Mouse (Mus musculus) retina, adult 2 months (tissue): ENCODE results near the gene Itga1.

Source experiments
- DNase-seq: peaks from one replicate; pipeline ENCODE4 v3.0.0-alpha.2; 2012; ENCODE audit warnings: low read depth, low spot score

The Itga1 gene

DNA sequence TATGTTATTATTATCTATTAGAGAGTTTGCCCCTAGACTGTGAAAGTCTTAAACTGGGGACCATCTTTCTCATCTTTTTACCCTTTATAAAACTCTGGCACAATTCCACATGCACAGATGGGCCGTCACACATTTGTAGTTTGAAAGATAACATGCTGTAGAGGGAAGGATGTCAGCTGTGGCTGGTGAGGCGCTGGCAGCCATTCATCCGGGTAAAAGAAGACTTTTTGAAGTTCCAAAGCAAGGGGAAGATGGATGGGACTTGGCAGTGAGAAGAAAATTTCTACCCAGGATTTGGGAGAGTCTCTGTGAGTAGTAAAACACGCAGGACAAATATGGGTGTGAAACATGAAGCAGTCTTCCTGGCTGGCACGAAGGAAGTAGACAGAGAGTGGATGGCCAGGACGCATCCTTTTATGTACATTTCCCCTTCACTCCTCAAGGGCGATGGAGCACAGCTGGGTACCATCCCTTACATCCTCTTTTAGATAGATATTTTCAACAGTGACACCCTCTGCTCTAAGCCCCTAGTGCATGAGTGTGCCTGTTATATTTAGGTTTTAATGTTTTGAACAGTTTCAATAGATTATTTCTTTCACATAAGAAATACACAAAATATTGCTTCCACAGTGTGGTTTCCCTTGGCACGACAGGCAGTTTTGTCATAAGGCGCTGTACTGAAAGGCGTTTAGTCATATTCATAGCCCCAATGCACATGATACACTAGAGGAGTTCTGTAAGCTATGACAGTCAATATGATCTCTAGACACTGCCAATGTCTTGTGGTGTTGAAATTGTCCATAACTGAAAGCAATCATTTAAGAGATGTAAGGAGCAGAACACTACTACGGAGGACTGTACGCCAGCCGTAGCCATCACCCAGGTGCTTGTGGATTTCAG lies 50.9 kb downstream of the Itga1 start:
- DNase-seq: no peak

DNA sequence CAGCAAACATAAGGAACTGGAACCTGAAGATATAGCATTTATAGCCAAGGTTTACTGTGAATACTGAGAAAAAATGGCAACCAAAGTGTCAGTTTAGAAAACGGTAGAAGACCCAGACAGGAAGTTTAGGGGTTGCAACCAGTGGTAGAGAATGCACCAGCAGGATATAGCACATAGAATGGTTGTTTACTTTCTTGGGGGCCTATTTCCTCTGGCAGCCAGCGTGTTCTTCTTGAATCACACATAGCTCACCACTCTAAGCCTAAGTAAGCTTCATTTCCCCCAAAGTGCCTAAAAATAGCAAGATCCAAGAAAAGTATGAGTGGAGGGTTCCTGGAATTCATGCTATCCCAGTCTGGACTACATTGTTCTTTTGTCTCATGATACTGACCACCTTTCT lies 59.1 kb downstream of the Itga1 start:
- DNase-seq: no peak

DNA sequence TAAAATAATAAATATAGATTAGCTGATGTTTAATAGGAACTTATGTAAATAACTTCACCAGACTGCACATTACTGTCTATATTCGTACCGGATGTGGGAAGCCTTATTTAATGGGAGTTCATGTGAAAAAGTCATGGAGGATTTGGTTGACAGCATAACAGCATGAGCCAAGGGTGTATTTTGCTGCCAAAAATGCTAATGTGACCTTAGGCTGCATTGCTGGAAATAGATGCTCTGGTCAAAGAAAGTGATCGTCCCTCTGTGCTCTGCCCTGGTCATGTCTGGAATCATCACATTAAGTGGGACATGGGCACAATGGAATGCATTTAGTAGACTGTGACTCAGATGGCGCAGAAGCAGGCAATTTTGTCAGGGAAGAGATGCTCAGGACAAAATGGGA lies 64.5 kb downstream of the Itga1 start:
- no peak for DNase-seq

DNA sequence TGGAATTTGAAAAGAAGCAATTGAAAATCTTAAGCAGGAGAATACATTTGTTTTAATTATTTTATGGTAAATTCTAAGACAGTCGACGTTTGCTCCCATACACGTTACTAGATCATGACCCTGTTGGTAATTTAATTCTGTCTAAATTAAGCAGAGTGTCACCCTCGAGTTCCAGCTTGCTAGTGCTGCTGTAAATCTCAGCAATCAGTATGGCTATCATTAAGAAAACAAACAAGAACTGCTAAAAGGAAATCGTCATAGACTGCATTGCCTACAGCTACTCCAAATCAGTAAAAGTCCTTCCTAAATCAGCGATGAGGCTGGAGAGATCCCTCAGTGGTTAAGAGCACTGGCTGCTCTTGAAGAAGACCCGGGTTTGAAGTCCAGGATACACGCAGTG lies 66.4 kb downstream of the Itga1 start:
- DNase-seq: no peak

DNA sequence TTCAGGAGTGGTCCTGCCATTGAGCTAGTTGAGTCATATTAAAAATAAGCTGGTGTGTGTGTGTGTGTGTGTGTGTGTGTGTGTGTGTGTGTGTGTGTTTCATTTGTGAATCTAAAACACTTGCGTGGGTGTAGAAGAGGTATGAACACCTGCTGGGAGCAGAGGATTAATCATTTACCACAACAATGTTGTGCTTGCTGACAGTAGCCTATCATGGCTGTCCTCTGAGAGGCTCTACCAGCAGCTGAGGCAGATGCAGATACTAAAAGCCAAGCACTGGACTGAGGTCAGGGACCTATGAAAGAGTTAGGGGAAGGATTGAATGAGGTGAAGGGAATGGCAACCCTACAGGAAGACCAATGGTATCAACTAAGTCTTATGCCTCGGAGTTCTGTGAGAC lies 68.6 kb downstream of the Itga1 start:
- no peak for DNase-seq

DNA sequence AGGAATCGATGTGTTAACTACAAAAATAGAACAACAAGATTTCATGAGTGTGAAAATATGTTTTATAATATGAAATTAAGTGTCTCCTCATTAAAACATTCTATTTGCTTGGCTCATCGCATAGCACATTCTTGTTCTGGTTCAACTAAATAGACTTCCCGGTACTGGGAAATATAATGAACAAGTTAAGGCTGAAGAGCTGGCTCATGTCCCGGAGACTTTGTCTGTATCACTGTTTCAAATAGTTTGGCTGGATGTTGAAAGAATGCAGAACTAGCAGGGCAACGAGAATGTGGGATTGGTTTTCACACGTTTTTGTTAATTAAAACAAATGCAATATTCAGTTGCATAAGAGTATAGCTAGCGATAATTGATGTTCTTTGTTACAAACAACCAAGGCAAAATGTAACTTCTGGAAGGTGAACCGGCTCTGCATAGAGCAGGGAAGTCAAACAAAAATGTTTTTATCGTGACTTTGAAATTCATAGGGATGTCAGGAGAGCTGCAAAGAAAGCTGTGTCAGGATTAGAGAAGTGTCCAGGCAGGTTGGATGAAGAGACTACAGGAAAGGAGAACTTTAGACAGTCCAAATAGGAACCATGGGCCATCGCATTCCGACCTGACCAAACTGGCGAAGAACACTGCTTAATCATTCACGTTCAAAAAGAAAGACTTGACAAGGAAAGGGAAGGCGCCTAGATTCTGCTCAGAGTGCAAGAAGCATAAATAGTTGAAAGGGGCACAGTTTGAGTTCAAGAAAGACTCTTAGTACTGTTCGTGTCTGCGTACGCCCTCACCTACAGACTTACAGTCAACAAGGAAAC lies 70.4 kb downstream of the Itga1 start:
- DNase-seq: no peak

DNA sequence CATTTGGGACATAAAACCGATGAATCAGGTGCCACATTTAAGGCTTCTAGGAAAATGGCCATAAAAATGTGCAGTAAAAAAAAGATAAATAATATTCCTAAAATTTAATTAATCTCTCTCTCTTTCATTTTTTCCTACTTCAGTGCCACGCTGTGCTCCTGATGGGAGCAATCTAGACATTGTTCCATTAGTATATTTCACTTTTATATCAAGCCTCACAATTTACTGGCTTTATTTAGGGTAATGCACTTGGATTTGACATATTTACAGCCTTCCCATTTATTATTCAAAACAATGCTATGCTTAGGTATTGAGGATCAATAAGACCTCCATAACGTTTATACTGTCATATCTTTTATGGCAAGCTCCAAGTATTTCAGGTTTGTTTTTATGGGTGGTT lies 76.4 kb downstream of the Itga1 start:
- no peak for DNase-seq

DNA sequence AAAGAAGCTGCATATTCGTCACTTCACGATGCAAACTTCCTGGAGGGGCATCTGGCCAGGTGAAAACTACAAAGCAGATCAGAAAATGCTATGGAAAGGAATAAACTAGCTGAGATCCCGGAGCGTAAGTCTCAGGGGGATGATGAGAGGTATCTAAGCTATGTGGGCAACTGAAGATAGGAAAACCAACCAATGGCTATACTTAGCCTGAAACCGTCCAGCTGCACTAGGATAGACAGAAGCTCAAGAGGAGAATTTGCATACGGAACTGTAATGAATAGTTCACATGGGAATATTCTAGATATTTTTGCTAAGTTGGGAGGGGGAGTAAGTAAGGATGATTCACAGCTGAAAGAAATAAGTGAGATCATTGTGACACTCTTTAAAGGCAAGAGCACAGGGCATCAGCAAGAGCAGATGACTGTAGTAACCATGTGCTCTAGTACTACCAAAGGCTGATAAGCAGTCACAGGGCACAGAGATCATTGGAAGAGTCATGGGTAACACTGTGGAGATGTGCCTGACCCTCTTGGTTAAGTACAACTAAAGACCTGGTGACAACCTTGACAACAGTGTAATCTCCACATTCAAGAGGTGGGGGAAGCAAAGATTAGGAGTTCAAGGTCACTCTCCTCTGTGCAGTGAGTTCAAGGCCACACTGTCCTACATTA lies 79.5 kb downstream of the Itga1 start:
- no peak for DNase-seq

DNA sequence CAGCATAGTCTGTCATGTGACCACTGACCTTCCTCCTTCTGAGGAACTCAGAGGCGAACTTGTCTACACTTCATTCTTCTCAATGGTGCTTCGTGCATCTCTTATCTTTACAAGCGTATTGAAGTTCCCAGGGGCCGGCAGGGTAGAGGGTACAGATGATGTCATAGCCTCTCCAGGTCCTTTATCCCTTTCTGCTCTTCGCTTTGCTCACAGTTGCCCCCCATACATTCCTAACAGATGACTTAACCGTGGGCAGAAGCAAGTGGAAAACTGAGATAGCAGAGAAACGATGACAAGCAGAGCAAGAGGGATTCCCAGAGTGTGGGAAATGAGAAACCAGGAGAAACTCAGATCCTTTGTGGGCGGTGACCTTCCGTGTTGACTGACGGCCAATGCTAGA lies 80.4 kb downstream of the Itga1 start:
- no peak for DNase-seq

DNA sequence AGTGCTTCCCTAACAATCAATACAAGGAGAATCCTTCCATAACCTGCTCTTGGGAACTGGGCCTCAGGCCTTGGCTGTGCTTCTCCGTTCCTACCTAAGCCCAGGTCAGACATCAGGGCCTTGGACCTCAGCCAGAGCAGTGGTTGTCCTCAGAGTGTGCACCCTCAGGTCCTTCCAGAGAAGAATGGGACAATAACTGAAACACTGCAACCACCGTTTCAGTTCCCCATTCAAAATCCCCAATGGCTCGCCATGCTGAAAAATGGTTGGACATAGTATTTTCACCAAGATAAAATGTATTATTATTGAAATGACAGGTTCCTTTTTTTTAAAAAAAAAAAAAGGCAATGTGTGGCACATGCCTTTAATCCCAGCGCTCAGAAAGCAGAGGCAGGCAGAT lies 81.0 kb downstream of the Itga1 start:
- no peak for DNase-seq

DNA sequence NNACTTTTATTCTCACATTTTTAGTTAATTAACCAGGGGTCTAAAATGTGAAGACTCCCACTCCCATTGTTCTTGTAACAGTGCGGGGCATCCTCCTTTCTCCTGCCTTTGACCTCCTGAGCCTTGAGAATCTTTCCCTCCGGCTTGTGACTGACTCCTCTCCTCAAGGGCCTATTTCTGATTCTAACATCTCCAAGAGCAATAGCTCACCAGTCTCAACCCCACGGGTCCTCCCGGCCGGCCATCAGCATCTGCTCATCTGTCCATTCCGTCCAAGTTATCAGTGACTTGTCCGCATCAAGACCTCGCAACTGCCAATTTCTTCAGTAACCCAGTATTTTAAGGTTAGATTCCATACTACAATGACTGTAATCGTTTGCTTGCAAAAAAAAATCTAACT lies 84.2 kb downstream of the Itga1 start:
- no peak for DNase-seq

DNA sequence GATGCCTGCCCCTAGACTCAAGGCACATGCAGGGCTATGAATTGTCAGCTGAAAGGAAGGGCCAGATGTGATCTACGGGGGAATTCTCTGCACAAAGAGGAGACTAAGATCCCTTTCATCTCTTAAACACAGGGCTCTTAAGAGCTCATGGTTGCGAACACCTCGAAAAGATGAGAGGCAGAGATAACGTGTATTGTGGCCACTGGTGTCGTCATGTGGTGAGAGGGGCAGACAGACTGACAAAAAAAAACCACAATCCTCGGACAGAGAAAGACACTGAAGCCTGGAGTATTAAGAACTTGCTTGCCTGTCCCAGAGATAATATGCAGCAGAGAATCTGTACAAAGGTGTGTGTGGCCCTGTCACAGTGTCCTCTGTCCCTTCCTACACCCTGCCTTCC lies 90.2 kb downstream of the Itga1 start:
- DNase-seq: no peak

DNA sequence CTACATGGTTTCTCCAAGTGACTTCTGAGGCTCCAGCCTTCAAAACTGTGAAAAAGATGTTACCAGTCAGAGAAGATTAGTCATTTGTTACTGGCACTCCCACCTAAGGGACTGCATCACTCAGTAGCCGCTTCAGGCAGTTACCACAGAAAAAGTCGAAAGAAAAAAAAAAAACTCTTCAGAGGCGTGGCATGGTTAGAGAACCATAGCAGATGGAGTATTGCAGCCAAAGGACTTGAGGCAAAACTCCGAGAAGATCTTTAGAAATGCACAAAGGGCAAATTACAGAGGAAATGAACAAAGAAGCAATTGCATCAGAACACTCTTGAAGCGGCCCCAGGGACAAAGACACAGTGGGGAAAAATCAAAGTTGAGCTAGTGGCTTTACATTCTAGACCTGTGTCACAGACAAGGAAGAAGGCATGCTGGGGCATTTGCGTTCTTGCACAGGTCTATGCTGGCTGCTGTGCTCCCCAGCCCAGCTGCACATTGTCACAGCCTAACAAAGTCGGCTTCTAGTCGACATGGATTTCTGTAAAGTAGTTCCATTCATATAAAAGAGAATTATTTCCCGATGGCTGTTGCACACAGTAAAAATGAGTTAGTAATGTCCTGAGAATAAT lies 95.4 kb downstream of the Itga1 start:
- no peak for DNase-seq

DNA sequence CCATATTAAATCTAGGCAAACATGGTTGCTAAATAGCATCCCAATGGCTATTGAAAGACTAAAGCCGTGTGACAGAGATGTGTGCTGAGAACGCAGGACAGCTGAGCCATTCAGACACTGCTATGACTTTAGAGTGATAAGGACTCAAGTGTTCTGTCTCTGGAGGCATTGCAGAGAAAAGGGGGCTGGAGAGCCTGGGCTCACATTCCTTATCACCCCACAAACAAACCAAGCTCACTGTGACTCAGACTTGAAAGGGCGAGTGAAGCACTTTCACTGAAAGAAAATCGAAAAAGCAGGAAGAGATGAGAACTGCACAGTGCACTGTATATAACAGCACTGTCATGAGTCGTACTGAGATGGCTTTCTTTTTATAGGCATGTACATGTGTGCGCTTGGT lies 96.4 kb downstream of the Itga1 start:
- no peak for DNase-seq

DNA sequence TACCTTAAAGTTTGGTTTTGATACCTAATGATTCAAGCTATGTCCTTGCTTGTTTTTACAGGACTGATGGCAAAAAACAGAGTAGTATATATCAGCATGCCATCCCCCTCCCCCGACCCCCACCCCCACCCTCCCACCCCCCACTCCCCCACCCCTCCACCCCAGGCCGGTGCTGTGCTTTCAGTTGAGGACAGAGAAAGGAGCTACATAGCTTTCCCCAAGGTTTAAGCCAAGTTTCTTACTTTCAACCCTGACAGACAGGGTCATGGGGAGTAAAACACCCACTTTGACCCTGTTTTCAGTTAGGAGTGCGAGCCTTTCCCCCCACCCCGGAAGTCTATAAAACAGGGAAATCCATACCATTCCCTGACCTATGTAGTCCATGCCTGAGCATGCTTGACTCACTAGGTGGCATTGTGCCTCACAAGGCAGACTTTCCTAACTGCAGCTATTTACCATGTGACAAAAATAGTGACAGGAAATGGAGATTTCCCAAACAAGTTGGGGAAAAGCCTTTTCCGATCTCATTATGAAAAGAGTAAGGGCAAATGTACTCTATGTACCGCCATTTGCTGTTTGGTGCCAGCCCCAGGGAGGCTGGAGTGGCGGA lies 98.2 kb downstream of the Itga1 start:
- no peak for DNase-seq

DNA sequence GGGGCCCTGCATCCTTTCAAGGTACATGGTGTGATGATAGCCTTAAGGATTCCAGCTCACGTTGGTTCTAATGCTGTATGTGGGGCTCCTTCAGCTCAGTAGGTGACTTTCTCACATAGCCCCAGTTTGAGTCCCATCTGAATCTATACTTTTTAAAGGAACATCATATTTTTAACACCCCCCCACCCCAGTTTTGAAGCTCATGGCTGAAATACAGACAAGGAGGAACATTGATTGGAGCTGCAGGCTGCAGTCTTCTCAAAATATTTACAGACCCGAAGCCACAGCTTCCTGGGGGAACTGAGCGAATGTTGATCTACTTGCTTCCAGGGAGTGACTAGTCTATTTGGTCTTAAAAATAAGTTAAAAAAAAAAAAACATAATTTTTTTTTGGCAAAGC lies 98.9 kb downstream of the Itga1 start:
- DNase-seq: no peak

DNA sequence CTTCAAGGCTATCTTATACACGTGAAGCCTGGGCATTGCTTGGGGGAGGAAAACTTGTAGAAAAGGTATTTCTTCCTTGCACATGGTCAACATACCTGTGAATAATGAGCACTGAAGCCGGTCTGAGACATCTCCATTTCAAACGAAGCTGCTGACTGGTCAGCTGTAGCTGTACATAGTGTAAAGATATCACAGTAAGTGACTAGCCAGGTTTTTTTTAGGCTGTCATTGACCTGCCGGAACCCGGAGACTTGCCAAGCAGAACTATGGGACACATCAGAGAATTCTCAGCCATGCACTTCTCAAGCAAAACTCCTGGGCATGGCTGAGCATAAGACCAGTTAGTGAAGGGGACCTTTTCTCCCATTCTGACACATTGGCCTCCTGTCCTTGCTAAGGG lies 99.6 kb downstream of the Itga1 start:
- no peak for DNase-seq

DNA sequence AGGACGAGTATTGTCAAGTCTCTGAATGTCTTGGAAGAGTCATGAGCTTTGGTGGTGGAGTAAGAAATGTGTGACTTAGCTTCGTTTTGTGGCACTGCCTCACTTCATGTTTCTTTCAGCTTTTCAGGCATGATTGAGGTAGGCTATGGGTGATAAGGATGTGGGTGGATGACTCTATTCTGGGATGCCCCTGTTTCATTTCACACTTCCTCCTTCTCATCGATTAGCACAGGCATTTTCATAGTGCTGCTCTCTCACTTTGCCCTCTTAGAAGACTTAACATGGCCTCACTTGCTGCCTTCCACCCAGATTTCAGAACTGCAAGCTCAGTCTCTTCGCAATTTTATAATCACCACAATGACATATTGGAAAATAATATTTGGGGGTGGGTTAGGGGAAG lies 102.2 kb downstream of the Itga1 start:
- DNase-seq: no peak

DNA sequence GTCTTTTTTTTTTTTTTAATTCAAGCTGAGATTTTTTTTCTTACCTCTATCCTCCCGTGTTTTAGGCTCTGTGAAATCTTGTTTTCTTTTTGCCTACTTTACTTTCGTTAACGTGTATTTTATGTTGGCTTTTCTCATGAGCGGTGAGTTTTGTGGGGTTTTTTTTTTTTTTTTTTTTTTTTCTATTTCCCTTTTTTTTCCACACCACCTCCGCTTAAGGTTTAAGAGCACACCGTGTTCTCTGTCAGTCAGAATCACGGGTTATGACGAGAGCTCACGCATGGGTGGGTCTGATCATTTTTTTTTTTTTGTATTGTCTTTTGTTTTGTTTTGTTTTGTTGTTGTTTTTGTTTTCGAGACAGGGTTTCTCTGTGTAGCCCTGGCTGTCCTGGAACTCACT lies 103.7 kb downstream of the Itga1 start:
- no peak for DNase-seq

DNA sequence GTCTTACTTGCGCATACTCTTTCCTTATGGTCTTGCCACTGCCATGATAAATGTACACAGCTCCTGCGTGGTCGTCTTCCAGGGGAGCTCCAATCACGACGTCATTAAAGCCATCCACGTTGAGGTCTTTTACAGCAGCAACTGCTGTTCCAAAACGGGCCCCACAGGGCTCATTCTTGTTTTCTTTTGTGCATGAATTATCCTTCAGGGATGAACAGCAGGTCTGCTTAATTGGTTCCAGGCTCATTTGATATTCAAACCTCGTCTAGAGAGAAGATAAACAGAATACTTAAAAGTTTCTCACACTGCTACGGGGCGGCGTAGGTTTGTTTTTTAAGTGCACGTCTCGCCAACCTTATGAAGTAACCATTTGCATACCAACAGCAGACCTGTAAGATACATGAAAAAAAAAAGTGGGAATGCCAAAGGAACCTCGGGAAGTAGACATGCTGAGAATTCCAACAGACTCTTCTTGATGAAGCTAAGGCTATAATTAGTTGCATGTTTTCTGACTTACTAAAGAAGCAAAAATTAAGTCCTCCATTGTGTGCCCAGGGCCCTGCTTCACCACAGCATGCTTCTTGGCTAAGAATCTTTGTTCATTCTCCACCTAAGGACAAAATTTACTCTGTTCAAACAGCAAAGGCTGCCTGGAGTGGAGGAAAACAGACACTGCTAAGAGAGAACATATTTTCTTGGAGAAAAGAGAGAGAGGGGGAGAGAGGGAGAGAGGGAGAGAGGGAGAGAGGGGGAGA lies 109.3 kb downstream of the Itga1 start:
- DNase-seq: no peak

DNA sequence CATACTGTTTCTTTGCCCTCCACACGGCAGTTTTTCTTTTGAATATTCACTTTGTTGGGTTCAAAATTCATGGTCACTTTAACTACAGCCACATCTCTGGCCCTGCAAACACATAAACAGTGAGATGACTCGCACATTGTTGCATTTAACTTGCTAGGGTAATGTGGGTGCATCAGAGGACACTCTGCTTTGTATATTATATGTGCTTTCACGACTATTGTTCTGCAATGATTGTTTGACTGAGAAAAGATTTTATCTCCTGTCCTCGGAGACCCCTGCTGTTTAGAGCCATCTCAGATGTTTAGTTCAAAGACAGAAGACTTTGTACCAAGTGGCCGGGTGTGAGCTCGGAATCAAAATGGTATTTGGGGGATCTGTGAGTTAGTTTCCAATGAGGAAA lies 114.1 kb downstream of the Itga1 start:
- no peak for DNase-seq
